Mouse (Mus musculus): Measurements from ENCODE around the gene Emilin2. TPM values are rescaled to one million over a fixed set of nuclear protein-coding genes. Genes with fewer than 3 reads are reported as not detected.

Gene Emilin2
- polyA plus RNA-seq, 1 experiment = 7.0 TPM

DNA sequence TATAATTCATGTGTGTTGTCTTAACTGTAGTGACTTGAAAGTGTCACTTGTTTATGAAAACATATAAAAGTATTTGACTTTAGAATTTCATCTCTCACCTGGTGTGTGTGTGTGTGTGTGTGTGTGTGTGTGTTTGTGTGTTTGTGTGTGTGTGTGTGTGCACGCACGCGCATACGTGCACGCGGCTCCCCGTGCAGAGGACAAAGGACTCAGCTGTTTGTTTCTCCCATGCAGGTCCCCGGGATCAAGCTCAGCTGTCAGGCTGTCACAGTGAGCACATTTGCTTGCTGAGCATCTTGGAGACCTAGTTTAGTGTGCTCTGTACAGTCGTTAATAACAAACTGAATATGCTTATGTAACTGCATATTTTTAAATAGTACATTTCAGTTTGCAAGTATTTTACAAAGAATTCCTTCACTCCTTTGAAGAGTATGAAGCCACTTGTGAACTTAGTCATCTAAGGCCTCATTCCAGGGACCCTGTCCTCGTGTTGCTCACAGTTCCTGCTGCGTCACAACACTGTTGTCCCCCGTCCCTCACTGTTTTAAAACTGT is 77.7 kb downstream of the Emilin2 start:
- DNase-seq (ENCODE audit: low spot score) = no peak

DNA sequence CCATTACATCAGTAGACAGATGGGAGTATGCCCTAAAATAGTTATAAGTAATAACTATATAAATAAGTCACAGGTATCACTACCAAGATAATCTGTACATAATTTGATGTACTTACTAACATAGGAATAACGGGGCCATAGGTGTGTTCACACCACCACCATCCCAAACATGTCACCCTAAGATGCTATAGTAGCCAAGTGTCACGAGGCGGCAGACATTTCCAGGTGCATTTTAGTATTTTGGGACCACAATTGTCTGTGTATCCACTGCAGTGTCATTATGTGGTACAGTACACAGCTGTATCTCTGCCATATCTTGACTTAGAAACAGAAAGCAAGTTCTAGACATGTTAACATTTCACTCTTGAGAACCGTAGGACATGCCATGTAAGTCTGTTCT is 78.6 kb downstream of the Emilin2 start:
- DNase-seq (ENCODE audit: low spot score) = no peak

DNA sequence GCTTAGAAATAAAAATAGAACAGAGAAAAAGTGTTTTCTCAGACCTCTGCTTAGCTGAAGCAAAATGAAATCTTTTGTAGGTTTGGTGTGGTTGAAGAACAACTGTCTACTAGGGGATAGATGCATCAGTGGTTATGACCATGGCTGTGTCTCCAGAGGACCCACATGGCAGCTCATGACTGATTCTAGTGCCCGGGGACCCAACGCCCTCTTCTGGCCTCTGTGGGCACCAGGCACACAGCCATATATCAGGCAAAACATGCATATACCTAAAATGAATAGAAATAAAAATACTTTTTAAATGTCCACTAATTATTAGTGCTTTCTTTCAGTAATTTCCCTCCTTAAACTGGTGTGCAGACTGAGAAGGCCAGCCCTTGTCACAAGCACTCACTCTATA is 79.8 kb downstream of the Emilin2 start:
- no peak for DNase-seq (ENCODE audit: low spot score)

GRCm38 (mm10) chr17:71230108-71230709 is 81.6 kb downstream of the Emilin2 start:
- no peak for DNase-seq (ENCODE audit: low spot score)

DNA sequence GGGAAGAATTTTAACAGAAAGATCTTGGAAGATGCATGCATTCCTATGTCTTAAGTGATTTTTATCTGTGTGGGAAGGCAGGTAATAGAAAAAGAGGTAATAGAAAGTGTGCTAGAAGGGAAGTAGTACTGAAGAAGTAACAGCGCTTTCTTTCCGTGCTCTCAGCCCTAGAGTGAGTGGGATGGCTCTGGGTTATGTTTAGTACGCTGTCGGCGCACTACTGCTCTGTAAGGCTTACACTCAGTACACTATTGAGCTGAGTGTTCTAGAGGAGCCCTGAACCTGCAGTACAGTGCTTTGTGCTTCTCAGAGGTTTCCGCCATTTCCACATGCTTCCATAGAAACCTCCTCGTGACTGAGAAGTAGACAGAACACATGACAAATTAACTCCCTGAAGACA is 83.1 kb downstream of the Emilin2 start:
- no peak for DNase-seq (ENCODE audit: low spot score)

DNA sequence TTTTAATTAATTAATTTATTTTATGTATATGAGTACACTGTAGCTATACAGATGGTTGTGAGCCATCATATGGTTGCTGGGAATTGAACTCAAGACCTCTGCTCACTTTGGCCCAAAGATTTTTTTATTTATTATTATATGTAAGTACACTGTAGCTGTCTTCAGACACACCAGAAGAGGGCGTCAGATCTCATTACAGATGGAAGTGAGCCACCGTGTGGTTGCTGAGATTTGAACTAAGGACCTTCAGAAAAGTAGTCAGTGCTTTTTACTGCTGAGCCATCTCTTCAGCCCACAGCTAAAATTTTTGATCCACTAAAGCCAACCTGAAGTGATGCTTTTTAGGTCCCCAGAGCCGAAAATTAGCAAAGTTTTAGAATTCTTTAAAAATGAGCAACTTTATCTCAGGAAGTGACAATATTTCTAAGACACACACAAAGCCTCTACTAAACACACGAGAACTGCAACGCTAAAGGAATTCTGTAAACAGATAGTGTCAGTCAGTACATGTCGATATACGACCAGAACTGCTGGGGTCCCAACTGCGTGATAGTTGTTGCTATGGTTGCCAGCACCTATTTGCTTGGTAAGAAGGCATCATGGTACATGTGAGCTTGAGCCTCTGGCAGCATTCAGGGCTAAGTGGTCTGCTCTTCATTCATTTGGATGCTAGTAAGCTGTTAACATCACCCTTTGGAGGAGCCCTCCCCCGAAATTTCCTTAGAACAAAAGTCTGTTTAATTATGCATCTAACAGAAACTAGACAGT is 84.5 kb downstream of the Emilin2 start:
- no peak for DNase-seq (ENCODE audit: low spot score)

DNA sequence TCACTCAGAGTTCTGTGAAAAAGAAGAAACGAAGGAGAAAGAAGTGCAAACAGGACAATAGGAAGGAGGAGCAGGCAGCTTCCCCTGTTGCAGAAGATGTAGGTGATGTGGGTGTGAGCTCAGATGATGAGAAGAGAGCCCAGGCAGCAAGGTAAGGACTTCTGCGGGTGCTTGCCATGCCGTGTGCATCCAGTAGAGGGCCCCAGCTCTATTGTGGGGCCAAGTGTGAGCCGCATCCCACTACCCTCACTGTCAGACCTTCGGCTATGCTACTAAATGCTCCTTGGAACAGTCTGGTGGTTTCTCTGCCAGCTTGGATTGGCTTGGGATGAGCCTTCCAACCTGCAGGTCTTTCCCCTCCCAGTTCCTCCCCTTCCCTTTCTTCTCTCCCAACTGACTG is 86.7 kb downstream of the Emilin2 start:
- no peak for DNase-seq (ENCODE audit: low spot score)

DNA sequence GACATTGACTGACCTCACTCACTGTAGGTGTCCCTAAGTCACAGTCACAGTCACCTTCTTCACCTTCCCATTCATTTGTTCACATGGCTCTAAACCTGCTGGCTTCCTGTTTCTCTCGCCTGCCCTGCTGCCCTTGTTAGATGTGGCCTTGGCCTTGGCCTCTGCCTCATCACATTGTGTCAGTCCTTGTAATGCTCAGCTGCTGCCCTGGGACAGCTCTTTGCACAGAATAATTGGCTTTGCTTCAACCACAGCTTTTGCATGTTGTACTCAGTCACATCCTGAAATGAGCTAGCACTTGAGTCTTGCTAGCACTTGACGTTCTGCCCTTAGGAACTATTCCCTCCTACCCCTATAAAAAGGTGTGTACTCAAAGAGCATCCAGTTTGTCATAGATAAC is 87.3 kb downstream of the Emilin2 start:
- DNase-seq (ENCODE audit: low spot score) = no peak

DNA sequence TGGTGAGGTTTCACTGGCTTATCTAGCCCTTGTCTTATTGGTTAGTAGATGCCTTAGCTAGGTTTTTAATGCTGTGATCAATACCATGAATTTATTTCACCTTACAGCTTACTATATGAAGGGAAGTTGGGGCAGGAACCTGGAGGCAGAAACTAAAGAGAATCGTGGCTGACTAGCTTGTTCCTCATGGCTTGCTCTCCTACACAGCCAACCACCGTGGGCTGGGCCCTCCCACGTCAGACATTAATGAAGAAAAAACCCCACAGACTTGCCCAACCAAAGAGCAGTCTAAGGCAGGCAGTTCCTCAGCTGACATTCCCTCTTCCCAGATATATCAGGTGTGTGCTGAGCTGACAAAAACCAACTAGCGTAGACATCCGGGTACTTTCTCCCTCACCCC is 88.1 kb downstream of the Emilin2 start:
- DNase-seq (ENCODE audit: low spot score) = no peak

- DNase-seq (ENCODE audit: low spot score) = no peak
Measured at GRCm38 (mm10) chr17:71221383-71221782, 90.4 kb downstream of the Emilin2 start.

DNA sequence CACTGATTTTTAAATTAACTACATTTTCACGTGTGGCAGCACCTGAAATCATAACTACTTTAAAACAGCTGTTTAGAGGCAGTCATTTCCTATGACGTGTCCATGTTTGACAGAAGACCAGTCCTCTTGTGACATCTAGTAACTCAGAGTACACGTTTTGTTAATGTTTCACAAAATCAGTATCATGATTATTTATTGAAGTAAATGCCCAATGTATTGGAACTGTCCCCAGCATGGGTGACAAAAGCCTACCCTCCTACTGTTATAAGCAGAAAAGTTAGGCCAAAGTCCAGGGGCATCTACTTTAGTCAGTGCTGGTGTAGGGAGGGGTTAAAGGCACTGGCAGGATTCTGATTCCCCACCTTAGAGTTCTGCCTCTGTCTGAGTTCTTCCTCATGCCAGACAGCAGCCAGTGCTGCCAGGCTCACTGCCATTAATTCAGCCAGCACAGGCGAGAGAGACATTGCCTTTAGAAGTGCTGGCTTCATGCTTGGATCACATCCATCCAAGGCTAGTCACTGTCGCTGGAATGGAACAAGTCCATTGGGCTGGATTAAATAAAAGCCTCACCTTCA is 94.6 kb downstream of the Emilin2 start:
- no peak for DNase-seq (ENCODE audit: low spot score)

- DNase-seq (ENCODE audit: low spot score) = no peak
Measured at GRCm38 (mm10) chr17:71216263-71216662, 95.5 kb downstream of the Emilin2 start.

DNA sequence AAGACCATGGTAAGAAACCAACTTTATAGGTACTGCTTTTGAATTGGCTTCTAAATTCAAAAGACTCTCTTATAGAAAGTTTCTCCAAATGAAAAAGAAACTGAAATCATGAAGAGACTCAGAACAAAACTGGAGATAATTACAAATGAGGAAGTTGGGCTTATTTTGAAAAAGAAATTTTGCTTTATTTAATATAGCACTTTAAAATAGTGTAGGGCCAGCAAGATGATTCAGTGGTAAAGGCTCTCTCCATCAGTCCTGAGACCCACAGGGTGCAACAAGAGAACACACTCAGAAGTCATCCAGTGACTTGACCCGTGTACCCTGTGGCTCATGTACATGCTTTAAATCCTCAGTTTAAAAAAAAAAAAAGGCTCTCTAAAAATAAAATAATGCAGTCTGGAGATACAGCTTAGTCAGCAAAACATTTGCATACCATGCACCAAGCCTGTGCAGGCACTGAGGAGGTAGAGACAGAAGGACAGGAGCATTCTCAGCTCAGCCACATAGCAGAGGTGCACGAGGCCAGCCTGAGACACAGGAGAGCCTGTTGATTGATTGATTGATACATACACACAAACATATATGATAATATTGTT is 96.4 kb downstream of the Emilin2 start:
- DNase-seq (ENCODE audit: low spot score) = no peak

DNA sequence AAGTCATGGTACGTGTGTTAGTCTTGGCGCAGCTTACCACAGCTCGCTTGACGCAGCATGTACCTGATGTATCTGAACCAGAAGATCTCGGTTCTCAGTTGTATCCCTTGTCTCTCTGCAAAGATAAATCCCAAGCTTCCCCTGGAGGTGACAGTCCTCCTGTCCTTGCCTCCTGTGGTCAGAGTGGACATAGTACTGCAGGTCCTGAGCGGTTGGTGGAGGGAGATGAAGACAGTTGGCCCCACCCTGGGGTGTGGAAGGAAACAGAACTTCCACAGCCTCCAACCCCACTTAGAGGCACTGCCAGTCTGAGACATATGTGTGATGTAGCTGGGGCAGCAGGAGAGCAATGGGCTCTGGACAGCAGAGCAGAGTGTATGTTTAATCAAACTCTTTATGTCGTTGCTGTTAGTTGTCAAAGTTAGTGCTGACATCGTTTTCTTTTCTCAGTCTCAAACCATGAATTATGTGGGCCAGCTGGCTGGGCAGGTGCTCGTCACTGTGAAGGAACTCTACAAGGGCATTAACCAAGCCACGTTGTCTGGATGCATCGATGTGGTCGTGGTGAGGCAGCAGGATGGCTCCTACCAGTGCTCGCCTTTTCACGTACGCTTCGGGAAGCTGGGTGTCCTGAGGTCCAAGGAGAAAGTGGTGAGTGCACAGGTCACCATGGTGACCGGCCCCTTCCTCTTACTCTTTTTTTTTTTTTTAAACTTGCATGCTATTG is 97.1 kb downstream of the Emilin2 start:
- DNase-seq (ENCODE audit: low spot score) = no peak

- no peak for DNase-seq (ENCODE audit: low spot score)
Measured at GRCm38 (mm10) chr17:71213666-71214065, 98.1 kb downstream of the Emilin2 start.

GRCm38 (mm10) chr17:71211962-71212646 is 99.7 kb downstream of the Emilin2 start:
- no peak for DNase-seq (ENCODE audit: low spot score)

DNA sequence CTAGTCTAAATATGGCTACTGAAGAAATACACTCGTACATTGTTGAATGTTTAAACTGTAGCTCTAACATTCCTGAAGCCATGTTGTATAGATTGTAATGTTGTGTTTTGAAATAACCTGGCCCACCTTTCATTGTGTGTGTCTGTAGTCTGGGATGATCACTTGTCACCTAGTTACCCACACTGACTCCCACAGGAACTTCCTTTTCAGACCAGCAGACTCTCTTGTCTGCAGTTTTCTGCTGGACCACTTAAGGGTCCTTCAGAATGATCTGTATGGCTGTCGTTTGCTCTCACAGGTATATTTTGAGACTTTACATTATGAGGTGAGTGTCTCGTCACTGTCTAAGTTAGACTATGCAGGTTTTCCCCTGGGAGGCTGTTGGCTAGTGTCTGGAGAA is 101.8 kb downstream of the Emilin2 start:
- no peak for DNase-seq (ENCODE audit: low spot score)

- DNase-seq (ENCODE audit: low spot score) = no peak
Measured at GRCm38 (mm10) chr17:71208921-71209320, 102.9 kb downstream of the Emilin2 start.

- no peak for DNase-seq (ENCODE audit: low spot score)
Measured at GRCm38 (mm10) chr17:71208376-71208775, 103.4 kb downstream of the Emilin2 start.

DNA sequence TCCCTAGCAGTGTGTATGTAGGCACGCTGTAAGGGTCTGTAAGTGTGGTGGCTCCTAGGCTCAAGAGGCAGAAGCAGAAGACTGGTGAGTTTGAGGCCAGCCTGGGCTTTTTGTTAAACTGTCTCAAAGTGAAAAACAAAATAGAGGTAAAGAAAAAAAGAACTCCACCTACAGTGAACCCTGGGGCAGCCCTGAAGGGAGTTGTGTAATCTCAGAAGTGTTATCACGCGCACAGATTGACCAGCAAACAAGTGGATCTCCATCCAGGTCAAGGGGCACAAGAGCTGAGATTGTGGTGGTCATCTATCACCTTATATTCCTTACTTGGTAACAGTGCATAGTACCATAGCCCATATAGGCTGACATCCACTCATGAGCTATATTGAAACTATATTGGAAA is 104.5 kb downstream of the Emilin2 start:
- DNase-seq (ENCODE audit: low spot score) = no peak

DNA sequence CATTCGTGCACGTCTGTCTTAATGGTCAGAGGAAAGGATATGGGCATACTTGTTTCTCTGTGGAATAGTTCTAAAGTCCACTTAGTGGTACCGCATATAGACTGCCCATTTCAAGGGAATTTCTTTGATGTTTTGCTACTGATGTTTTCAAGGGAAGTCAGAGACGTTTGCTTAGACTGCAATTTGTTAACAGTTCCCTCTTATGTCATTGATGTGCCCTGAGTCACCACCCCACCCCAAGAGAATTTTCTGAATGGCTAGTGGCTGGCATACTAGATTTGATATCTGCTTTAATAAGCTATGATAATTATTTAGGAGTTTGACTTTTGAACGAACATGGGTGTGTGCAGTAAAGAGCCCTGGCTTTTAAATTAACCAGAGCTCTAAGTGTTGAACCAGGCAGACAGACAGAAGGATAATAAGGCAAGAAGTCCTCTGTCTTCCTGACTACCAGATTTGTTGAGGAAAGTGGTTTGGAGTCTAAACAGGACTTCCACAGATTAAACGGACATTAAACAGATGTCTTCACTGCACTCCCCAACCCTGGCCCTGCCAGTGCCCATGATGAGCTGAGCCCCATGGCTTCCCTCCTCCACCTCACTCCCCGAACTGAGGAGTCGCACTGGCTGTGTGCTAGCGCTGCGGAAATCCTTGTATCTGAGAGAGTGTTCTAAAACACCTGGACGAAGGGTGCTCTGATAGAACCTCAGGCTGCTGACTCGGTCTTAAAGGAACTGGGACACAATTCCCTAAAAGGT is 105.5 kb downstream of the Emilin2 start:
- no peak for DNase-seq (ENCODE audit: low spot score)
